Mouse (Mus musculus): ENCODE results near the gene Rabggtb.

DNA sequence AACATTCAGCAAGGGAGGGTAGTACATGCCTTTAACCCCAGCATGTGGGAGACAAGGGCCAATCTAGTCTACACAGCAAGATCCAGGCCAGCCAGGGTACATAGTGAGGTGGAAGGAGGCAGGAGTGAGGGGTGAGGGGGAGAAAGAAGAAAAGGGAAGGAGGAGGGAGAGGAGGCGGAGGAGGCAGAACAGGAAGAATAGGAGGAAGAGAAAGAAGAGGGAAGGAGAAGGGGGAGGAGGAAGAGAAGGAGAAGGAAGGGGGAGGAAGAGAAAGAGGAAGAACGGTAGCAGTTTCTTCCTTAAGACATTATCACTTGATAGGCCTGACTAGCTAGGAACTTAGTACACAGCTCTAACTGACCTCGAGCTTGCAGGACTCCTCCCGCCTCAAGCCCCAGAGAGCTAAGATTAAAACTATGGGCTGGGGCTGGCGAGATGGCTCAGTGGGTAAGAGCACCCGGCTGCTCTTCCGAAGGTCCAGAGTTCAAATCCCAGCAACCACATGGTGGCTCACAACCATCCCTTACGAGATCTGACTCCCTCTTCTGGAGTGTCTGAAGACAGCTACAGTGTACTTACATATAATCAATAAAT lies 23.5 kb downstream of the Rabggtb start:
- TF ChIP-seq POLR2A (IDR thresholded peaks at IDR 0.05; ENCODE audit: low read depth, low read length) (no peak), SIN3A (IDR thresholded peaks at IDR 0.05; ENCODE audit: low read length) (no peak), ZNF384 (IDR thresholded peaks at IDR 0.05; ENCODE audit: low read depth, low read length) (no peak), CTCF (conservative IDR thresholded peaks at IDR 0.05 in 1 of 2, IDR thresholded peaks at IDR 0.05 in 1 of 2; ENCODE audit: low read depth in 2 of 2, low read length in 2 of 2) (no peak), MAZ (IDR thresholded peaks at IDR 0.05; ENCODE audit: low read depth, low read length) (no peak)

Measured in CH12.LX (cell line).